Mouse (Mus musculus): ENCODE measurements around the gene Metap1.

The Metap1 gene

GRCm38 (mm10) chr3:138489327-138490033 lies at the start of gene Metap1:
Gene Metap1 (minus strand): TSS chr3:138489515.
- peak; percentile 100 for DNase-seq

- DNase-seq: no peak
These were observed 46.7 kb upstream of the Metap1 start for GRCm38 (mm10) chr3:138536031-138536430.

DNA sequence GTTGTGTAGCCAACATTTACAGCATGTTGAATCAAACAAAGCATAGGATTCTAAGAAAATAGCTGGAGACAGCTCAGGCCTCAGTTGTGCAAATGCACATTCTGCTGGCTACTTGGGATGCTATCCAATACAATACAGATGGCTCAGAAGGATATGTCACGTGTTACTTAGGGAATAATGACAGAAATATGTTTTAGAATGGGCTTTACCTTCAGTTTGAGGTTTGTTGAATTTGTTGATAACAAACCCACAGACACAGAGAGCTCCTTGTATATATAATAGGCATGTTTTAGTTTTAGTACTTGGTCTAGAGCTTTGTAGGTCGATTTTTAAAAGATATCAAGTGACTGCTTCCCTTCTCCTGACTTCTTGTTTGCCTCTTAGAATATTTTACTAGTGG lies 43.4 kb upstream of the Metap1 start:
- no peak for DNase-seq

DNA sequence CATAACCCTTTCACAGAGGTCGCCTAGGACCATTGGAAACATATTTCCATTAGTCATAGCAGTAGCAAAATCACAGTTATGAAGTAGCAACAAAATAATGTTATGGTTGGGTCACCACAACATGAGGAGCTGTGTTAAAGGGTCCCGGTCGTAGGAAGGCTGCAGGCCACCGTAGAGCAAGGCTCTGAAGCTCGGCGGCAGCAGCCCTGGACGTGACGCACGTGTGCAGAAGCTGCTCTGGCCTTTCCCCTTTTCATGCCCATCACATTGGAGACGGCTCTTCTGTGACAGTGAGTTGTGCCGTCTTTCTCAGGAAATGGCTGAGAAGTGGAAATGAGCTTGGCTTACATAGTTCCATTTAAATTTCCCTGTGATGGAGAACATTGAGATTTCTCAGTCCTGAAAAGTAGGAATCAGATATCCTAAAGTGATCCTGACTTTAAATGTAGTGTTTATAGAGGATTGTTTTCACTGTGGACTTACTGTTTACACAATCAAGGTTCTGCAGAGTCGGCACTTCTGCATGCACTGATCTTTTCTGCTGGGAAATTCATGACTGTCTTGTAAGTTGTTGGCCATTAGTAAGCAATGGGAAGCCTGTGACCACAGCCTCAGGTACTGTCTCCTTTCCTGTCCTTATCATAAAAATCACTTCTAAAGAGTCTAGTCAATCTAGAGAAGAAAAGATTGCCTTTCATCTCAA lies 42.3 kb upstream of the Metap1 start:
- no peak for DNase-seq

DNA sequence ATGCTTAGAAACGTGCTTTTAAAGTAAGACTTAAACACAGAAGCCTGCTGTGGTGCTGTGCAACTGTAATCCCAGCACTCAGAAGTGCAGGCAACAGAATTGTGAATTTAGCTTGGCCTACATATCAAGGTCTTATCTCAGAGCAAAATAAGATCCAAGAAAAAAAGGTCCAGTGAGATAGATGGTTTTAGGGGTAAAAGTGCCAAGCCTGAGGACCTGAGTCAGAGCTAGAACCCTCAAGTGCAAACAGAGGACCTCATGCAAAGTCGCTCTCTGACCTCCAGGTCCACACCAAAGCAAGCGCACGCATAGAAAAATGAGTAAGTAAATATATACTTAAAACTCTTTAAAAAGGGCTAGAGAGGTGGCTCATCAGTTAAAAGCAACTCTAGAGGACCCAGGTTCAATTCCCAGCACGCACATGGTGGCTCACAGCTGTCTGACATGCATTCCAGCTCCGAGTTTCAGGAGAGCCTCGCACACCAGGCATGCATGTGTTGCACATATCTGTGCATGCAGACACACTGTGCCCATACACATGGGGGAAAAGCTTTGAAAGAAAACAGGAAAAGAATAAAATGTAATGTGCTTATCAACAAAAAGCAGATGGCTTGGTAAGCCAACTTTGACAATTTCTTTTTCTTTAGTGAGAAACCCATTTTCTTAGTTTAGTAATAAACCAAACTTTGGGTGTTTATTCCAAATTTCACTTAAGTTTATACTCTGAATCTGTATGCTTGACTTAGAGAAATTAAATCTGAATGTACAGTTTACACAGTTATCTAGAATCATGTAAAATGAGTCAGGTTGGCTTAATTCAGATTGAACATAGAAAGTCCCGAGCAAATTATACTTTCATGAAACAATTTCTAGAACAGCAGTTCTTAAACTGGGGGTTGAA lies 41.5 kb upstream of the Metap1 start:
- DNase-seq: no peak

GRCm38 (mm10) chr3:138528265-138528664 lies 39.0 kb upstream of the Metap1 start:
- DNase-seq: no peak

DNA sequence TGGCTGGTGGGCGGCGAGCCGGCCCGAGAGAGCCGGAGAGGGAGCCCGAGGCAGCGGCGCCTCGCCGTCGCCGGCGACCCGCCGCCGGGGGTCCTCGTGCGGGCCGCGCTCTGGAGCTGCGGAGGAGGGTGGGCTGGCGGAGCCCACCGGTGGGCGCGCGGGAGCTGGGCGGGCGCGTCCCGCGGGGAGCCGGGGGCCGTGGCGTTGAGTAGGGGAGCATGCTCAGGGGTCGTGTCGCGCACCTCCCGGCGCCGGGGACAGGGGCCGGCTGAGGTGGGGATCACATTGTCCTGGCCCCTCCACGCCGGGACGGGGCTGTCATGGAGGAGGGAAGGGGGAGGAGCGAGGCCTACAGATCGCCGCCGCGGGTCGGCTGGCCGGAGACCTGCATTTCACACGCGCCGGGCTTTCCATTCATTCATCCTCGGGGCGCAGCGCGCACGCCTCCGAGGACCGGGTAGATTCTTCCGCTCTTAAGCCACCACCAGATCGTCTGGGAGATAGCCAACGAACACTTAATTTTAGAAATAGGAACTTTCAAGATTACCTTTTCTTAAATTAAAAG lies 38.4 kb upstream of the Metap1 start:
- DNase-seq: peak; percentile 97

DNA sequence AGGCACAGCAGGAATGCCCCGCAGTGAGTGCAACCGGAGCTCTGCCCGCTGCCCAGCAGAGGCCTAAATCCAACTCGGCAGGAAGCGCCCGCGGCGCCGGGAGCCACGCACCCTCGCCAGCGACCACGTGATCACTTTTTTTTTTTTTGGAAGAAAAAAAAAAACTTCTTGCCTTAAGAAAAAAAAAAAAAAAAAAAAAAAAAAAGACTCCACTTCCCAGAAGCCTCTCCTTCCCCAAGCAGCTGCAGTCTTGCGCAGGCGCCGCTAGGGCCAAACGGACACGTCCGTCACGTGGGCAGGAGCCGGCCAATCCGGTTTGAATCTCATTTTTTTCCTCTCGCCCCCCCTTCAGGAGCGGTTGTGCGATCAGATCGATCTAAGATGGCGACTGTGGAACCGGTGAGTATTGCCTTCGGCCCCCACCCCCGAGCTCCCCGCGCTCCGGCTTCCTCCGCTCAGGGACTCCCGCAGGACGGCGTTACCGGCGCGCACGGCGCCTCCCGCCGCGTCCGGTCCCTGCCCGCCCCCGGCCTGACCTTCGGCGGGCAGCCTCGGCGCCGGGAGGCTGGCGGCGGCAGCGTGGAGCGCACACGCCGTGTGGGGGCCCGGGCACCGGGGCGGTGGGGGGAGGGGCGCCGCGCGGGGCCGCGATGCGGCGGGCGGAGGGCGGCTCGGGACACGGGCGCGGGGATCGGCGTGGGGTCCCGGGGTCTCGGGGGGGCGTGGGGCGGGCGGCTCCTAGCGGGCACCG lies 37.8 kb upstream of the Metap1 start:
- peak; percentile 100 for DNase-seq

- peak; percentile 96 for DNase-seq
These were observed 37.0 kb upstream of the Metap1 start, which contains the start of gene Eif4e for GRCm38 (mm10) chr3:138526073-138526915. Gene Eif4e (plus strand): TSS chr3:138526179.

DNA sequence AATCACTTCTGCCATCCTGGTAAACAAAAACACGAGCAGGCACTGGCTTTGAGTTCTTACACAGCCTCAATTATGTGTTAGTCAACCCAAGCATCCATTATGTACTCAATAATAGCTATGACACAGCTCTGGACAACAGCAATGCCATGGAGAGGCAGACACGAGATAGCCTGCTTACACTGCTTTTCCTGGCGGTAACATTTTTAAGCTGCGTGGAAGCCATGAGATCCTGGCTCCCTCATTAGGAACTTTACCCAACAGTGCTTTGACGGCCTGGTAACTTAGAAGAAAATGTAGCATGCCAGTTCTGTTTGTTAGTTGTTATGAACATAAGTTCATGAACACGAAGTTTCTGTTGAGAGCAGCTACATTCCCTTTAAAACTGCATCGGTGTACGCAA lies 36.2 kb upstream of the Metap1 start:
- peak; percentile 78 for DNase-seq

- peak; percentile 51 for DNase-seq
These were observed 34.6 kb upstream of the Metap1 start for GRCm38 (mm10) chr3:138523956-138524355.

GRCm38 (mm10) chr3:138519218-138519617 lies 29.9 kb upstream of the Metap1 start:
- DNase-seq: peak; percentile 28

DNA sequence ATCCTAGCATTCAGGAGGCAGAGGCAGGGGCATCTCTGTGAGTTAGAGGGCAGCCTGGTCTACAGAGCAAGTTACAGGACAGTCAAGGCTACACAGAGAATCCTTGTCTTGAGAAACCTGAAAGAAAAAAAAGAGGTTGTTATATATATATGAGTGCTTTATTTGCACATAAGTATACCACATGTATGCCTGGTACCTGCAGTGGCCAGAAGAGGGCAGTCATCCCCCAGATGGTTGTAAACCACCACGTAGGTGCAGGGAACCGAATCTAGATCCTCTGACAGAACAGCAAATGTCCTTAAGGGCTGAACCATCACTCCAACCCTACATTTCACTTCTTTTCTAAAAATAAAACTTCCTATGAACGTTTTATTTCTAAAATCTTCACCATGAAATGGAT lies 28.6 kb upstream of the Metap1 start:
- DNase-seq: peak; percentile 64

DNA sequence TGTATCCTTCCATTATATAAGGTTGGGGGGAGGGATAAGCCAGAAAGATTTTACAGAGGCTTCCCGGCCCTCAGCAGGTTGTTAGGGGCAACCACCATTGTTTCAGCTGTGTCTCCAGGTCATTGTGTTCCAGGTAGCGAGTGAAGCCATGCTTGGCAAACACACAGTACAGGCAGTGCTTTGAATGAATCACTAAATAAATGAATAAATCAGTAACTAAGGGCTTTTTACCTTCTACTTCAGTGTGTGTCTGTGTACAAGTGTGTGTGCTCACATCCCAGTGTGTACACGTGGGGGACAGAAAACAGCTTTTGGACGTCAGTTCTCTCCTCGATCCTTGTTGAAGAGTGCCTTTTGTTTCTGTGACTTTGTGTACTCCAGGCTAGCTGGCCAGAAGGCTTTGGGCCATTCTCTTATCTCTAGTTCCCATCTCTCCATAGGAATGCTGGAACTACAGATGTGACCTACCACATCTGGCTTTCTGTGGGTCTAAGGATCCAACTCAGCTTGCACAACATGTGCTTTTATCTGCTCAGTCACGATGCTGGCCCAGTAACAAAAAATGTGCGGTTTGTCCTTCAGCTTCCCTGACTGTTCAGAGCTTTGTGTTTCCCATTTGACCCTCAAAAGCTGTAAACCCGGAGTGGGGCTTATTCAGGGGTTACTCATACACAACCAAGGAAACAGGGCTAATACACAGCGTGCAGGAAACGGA lies 26.5 kb upstream of the Metap1 start:
- DNase-seq: peak; percentile 92

GRCm38 (mm10) chr3:138514749-138515148 lies 25.4 kb upstream of the Metap1 start:
- DNase-seq: peak; percentile 72

DNA sequence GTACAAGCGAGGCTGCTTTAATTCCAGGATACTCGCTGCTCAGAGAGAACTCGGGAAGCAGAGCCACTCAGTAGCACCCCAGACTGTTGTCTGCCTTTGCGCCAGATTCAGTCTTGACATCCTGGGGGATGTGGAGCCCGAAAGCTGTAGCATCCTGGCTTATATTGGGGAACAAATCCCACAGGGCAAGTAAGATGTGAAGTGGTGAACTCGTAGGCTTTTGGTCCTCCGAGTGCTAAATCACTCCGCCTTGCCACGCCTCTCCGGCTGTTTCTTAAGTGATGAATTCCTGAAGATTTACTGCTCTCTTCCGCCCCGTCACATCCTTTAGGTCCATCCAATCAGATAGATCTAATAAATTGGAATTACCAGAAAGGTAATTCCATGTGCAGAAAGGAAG lies 23.9 kb upstream of the Metap1 start:
- peak; percentile 62 for DNase-seq

- peak; percentile 43 for DNase-seq
These were observed 21.2 kb upstream of the Metap1 start for GRCm38 (mm10) chr3:138510471-138510870.

DNA sequence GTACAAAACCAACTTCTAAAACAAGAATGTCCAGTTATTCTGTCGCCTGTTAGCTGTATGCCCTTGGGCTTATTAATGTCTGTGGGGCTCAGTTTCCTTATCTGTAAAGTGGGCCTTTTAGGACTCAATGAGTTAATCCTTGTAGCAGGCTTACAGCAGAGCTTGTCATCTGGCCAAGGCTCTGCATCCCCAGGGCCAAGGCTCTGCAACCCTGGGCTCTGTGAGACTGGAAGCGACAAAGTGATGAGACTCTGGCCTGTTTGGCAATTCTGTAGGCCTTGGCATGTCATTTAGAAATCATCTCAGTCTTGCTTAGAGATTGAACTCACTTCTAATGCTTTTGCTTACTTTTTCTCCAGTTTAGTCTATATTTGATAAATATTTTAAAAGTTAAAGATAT lies 20.3 kb upstream of the Metap1 start:
- DNase-seq: peak; percentile 2

DNA sequence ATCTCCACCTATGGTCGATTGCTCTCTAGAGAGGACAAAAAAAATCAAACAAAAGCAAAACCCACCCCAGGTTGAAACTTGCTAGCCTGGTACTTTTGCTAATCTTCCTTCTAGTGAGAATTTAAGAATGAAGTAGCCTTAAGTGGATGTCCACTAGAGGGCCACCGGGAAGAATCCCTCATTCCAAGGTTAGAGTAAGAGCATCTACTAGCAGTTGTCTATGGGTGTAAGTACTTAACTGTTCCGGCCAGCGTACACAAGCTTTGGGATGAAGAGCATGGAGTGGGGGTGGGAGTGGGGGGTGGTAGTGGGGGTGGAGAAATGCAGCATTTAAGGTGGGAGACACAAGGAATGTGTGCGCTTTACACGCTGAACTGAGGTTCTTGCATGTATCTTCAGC lies 17.4 kb upstream of the Metap1 start:
- DNase-seq: peak; percentile 84

DNA sequence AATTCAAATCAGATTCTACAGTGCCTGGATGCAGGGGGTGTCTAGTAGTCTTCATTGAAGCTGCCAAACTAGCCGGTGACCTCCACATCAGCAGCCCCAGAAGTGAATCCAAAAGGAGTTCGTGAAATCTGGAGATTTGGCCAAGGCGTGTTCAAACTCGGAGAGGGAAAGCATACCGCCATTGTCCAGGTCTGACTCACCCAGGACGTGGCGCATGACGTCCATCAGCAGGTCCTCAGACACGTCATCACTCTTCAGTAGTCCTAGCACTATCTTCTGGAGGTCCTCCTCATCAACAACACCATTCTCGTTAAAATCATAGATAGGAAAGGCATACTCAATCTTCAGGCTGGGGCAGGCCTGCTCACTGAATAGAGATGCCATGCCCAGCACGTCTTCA lies 14.4 kb upstream of the Metap1 start:
- DNase-seq: no peak
